Mouse (Mus musculus) hindbrain, embryonic 16.5 days (tissue): ENCODE data around the gene Igf2bp1. TPM values are rescaled to one million over a fixed set of nuclear protein-coding genes. Genes with fewer than 3 reads are reported as not detected.

Source experiments
- ATAC-seq: fragments of 200-750 bp; cut with Nextera tagmentation; 2 replicates; pipeline ENCODE4 v1.8.0; 2017; ENCODE audit warnings: moderate TSS enrichment, moderate library complexity
- H3K27ac ChIP-seq: fragments of 300-500 bp; sonication (generic); 2 replicates; pipeline ENCODE4 v1.5.1; 2014; ENCODE audit warnings: low read depth, mild to moderate bottlenecking, control low read depth, low read length, moderate library complexity
- H3K27me3 ChIP-seq: fragments of 300-500 bp; sonication (generic); replicated peaks from 2 replicates; pipeline ENCODE4 v1.6.1; 2014; ENCODE audit warnings: low read length; ENCODE audit not compliant: control insufficient read depth, insufficient read depth
- H3K36me3 ChIP-seq: fragments of 300-500 bp; sonication (generic); 2 replicates; pipeline ENCODE4 v1.6.1; 2014; ENCODE audit warnings: mild to moderate bottlenecking, low read length, moderate library complexity, mixed read lengths; ENCODE audit not compliant: control insufficient read depth, insufficient read depth
- H3K4me1 ChIP-seq: fragments of 300-500 bp; sonication (generic); 2 replicates; pipeline ENCODE4 v1.6.1; 2014; ENCODE audit warnings: low read depth, low read length; ENCODE audit not compliant: control insufficient read depth, insufficient read depth
- H3K4me2 ChIP-seq: fragments of 300-500 bp; sonication (generic); 2 replicates; pipeline ENCODE4 v1.6.1; 2014; ENCODE audit warnings: mild to moderate bottlenecking, low read length, control low read depth, moderate library complexity
- H3K4me3 ChIP-seq: fragments of 300-500 bp; sonication (generic); 2 replicates; pipeline ENCODE4 v1.5.1; 2014; ENCODE audit warnings: mild to moderate bottlenecking, low read length, control low read depth, moderate library complexity
- H3K9ac ChIP-seq: fragments of 300-500 bp; sonication (generic); 2 replicates; pipeline ENCODE4 v1.6.1; 2014; ENCODE audit warnings: low read depth, mild to moderate bottlenecking, control low read depth, low read length, moderate library complexity
- H3K9me3 ChIP-seq: fragments of 300-500 bp; sonication (generic); 2 replicates; pipeline ENCODE4 v1.6.1; 2014; ENCODE audit warnings: mild to moderate bottlenecking, low read length, moderate library complexity; ENCODE audit not compliant: control insufficient read depth
- WGBS: fragments of 180-500 bp; shearing (Covaris S2); extraction: QIAGEN DNeasy Blood & Tissue Kit; methylation state at CpG from one replicate; pipeline ENCODE4 v1.1.7; 2014; 5-methylcytosine and 5-hydroxymethylcytosine counted together
- polyA plus RNA-seq: library from polyadenylated mRNA; unstranded; fragments of >200 nt; fragmentation: Nextera tagmentation; extraction: Ambion mirVana; gene quantifications from 2 replicates; pipeline ENCODE4 v1.2.1, GENCODE M21; 2015

Igf2bp1 gene
- polyA plus RNA-seq, 1 experiment from 2014 or later = 6.1 TPM

GRCm38 (mm10) chr11:96017941-96018351 lies 12.2 kb upstream of the Igf2bp1 start:
- Histone ChIP-seq H3K4me2 (no peak overlapping the region), H3K27me3 (no peaks in the 10 kb centered on the region), H3K4me1 (no peaks in the 10 kb centered on the region), H3K9me3 (no peaks in the 10 kb centered on the region), H3K4me3 (no peak overlapping the region), H3K36me3 (no peaks in the 10 kb centered on the region), H3K9ac (no peak overlapping the region), H3K27ac (no peak overlapping the region)
- no peak for ATAC-seq
- 16% methylated on average over 9 of the region's 9 CpGs for WGBS

- H3K9ac ChIP-seq = no peak overlapping the region
- H3K9me3 ChIP-seq = no peaks in the 10 kb centered on the region
- H3K36me3 ChIP-seq = no peaks in the 10 kb centered on the region
- ATAC-seq = no peak
- 62% methylated on average over 5 of the region's 5 CpGs for WGBS
- H3K4me1 ChIP-seq = no peaks in the 10 kb centered on the region
- H3K27ac ChIP-seq = no peak overlapping the region
- H3K27me3 ChIP-seq = no peaks in the 10 kb centered on the region
- no peak overlapping the region for H3K4me3 ChIP-seq
- H3K4me2 ChIP-seq = no peak overlapping the region
Measured at GRCm38 (mm10) chr11:96015421-96015820, 9.7 kb upstream of the Igf2bp1 start.

- H3K4me1 ChIP-seq = peaks cover 4% of the 10 kb centered on the region; the same call in 1 of the 2 replicates
- no peak overlapping the region for H3K4me3 ChIP-seq
- H3K4me2 ChIP-seq = 0 out of 2 replicates have a peak overlapping the region, but pooled peaks have one; percentile 17
- H3K27me3 ChIP-seq = no peaks in the 10 kb centered on the region
- no peaks in the 10 kb centered on the region for H3K36me3 ChIP-seq
- WGBS = 4% methylated on average over 5 of the region's 8 CpGs
- no peak overlapping the region for H3K9ac ChIP-seq
- H3K27ac ChIP-seq = no peak overlapping the region
- ATAC-seq = no peak
- no peaks in the 10 kb centered on the region for H3K9me3 ChIP-seq
Measured at GRCm38 (mm10) chr11:96011982-96012381, 6.2 kb upstream of the Igf2bp1 start.

DNA sequence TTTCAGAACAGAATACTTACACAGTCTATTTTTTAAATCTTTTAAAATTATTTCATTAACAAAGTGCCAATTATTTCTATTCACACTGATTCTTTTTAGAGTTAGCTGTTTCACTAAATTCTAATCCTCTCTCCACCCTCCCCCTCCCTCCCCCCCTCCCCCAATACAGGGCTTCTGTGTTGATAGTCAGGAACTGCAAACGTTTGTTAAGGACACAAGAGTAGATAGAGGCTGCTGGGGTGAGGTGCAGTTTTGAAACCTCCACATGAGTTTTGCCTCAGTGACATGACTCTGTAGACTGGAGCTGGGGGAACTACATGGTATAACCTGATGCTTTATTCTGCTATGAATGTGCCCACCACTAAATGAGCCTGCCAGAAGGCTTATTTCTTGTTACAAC lies 3.1 kb upstream of the Igf2bp1 start:
- H3K36me3 ChIP-seq = no peaks in the 10 kb centered on the region
- ATAC-seq = no peak
- no peak overlapping the region for H3K4me2 ChIP-seq
- WGBS = 0% methylated on average over 1 of the region's 1 CpGs
- H3K4me3 ChIP-seq = no peak overlapping the region
- H3K4me1 ChIP-seq = peaks cover 9% of the 10 kb centered on the region
- H3K9me3 ChIP-seq = no peaks in the 10 kb centered on the region
- H3K9ac ChIP-seq = no peak overlapping the region
- H3K27ac ChIP-seq = no peak overlapping the region
- H3K27me3 ChIP-seq = no peaks in the 10 kb centered on the region

- H3K4me1 ChIP-seq = peaks cover 9% of the 10 kb centered on the region
- peak overlapping the region; percentile 88 for H3K4me2 ChIP-seq
- no peaks in the 10 kb centered on the region for H3K36me3 ChIP-seq
- H3K27ac ChIP-seq = peak overlapping the region; percentile 81
- ATAC-seq = peak; percentile 16; the same call in 1 of the 2 replicates
- no peaks in the 10 kb centered on the region for H3K27me3 ChIP-seq
- H3K9me3 ChIP-seq = no peaks in the 10 kb centered on the region
- peak overlapping the region; percentile 51 for H3K4me3 ChIP-seq
- WGBS = under 1% methylated on average over 30 of the region's 33 CpGs
- H3K9ac ChIP-seq = peak overlapping the region; percentile 74
Measured at GRCm38 (mm10) chr11:96007516-96008235, 1.9 kb upstream of the Igf2bp1 start.

DNA sequence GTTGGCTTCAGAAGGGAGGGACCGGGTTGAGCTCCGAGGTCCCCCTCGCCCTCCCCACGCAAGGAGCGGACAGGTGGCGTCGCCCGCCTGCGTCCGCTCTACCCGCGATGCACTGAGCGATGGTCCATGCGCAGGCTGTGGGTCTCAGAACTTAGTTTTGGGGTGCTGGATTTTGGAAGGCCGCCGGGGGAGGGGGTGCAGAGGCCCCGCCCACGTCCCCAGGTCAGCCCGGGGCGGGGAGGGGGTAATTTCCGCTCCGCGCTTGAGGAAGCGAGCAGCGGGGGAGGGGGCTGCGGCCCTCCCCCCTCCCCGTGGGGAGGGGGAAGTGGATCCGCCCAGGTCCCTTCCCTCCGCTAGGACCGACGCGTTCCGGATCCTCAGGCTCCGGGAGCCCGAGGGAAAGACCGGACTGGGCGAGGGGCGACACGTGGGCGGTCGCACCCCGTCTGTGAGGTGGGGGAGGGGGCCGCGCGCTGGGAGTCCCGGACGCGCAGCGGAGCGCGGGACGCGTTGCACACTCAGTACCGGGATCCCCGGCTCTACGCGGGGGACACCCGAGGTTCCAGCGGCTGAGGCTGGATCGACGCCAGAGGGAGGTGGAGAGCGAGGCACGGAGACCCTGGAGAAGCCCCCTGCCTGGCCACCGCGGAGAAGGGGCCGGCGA lies 1.2 kb upstream of the Igf2bp1 start:
- Histone ChIP-seq H3K27me3 (no peaks in the 10 kb centered on the region), H3K4me2 (peak overlapping the region; percentile 88), H3K9me3 (no peaks in the 10 kb centered on the region), H3K36me3 (no peaks in the 10 kb centered on the region), H3K27ac (peak overlapping the region; percentile 81), H3K9ac (peak overlapping the region; percentile 74), H3K4me3 (peak overlapping the region; percentile 51), H3K4me1 (peaks cover 9% of the 10 kb centered on the region)
- under 1% methylated on average over 63 of the region's 67 CpGs for WGBS
- peak; percentile 75 for ATAC-seq

- Histone ChIP-seq H3K4me2 (peak overlapping the region; percentile 88), H3K4me1 (peaks cover 9% of the 10 kb centered on the region), H3K9ac (peak overlapping the region; percentile 74), H3K36me3 (no peaks in the 10 kb centered on the region), H3K27me3 (no peaks in the 10 kb centered on the region), H3K9me3 (no peaks in the 10 kb centered on the region), H3K4me3 (peak overlapping the region; percentile 51), H3K27ac (peak overlapping the region; percentile 81)
- peak; percentile 40 for ATAC-seq
- WGBS = under 1% methylated on average over 33 of the region's 33 CpGs
Measured at GRCm38 (mm10) chr11:96006367-96006851, 669 bp upstream of the Igf2bp1 start.

DNA sequence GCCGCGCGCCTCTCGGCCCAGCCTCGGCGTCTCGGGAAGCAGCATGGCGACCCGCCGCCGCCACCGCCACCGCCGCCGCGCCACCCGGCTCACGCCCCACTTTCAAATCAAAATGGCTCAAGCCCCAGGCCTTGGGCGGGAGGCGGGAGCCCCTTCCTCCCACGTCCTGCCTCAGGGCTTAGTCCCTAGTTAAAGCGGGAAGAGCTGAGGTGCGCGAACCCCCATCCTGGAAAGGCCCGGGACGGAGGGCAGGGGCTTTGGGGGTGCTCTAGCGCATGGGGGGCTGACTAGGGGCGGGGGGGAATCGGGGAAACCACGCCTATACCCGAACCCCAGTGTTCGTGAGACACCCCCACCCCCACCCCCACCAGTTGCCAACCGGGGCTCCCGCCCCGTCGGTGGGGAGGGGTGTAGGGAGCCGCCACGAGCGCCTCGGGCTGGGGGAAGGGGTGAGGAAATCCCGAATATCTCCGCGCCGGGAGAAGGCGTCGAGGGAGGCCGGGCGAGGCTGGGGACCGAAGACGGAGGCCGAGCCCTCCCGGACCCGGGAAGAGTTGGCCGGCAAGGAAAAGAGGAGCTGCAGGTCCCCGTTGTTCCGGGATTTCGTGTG lies 842 bp downstream of the Igf2bp1 start:
- Histone ChIP-seq H3K27me3 (no peaks in the 10 kb centered on the region), H3K9me3 (no peaks in the 10 kb centered on the region), H3K4me3 (peak overlapping the region; percentile 51), H3K9ac (peak overlapping the region; percentile 74), H3K4me1 (peaks cover 9% of the 10 kb centered on the region), H3K4me2 (peak overlapping the region; percentile 88), H3K27ac (peak overlapping the region; percentile 81), H3K36me3 (no peaks in the 10 kb centered on the region)
- peak; percentile 34; the same call in 1 of the 2 replicates for ATAC-seq
- WGBS = under 1% methylated on average over 39 of the region's 57 CpGs
